Mouse (Mus musculus) left cerebral cortex, postnatal 14 days (tissue): Measurements from ENCODE around the gene Gpc4. TPM values are rescaled to one million over a fixed set of nuclear protein-coding genes. Genes with fewer than 3 reads are reported as not detected.

Experiments used
- DNase-seq, 2 experiments: peaks; one replicate each; pipeline ENCODE4 v3.0.0; 2021 to 2022; ENCODE audit warnings: low spot score in 2 of 2, mixed read lengths in 1 of 2
- intact Hi-C: fragments of 180-260 bp; cut with DNase I; formaldehyde crosslinking; loops from one replicate; pipeline ENCODE4 v1.15.1; 2025
- total RNA-seq, 2 experiments: library from RNA; stranded (reverse); gene quantifications; 2 replicates each; pipeline ENCODE4 v1.2.3; 2021

Gpc4 gene
- total RNA-seq, 2 experiments from 2014 or later = 22.4 to 24.1 TPM

DNA sequence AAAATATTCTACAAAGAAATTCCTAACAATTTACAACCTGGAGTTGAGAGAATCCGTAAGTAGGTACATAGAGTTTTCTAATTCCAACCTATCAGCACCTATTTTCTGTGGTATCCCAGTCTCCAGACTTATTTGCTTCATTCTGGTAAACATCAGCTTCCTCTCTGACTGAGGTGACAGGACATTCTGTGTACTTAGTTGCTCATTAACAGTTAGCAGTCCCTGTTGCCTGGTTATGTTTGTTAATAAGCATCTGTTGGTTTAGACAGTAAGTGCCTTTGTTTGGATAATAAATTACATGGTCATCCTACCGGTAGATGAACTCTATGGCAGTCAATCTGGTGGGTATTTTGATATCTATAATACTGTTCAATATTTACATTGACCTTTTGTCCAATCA, 92.6 kb downstream of the Gpc4 start:
- DNase-seq = no peak
- intact Hi-C loops = no loop called here

DNA sequence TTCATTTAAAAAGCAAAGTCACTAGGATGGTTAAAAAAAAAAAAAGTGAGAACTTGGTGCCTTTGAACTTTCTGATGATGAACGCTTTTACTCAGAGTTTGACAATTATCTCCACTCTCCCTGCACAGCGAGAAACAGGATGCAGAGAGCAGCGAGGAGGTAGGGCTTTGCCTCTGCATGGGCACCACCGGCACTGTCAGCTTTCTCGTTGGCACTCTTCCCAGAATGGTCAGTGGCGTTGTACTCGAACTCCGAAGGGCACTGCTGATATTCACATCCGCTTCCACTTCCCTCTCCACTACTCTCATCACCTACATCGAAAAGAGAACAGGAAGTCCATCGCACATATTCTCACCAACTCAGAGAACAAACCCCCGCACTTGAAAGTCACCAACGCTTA, 111.6 kb downstream of the Gpc4 start:
- no peak for DNase-seq

DNA sequence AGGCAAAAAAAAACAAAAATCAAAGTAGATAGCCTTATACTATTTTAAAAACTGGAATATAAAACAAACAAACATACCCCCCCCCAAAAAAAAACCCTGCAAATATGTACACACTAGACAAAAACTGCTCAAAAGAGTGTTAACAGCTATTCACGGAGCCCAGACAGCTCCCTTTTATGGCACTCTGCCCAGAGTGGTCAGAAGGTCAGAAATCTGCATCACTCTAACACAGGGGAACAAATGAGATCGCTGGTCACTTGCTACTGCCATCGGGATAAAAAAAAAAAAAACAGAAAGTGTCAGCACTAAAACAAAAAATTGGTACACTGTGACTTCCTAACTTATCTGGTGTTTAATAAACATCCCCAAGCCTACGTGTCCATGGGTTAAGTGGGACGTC, 113.0 kb downstream of the Gpc4 start:
- DNase-seq = no peak
- intact Hi-C loops = no loop called here

More for the DNA sequence above, 111.6 kb downstream of the Gpc4 start:
- intact Hi-C loops = no loop called here

GRCm38 (mm10) chrX:52050941-52051340, 114.1 kb downstream of the Gpc4 start:
- intact Hi-C loops = no loop called here
- no peak for DNase-seq

GRCm38 (mm10) chrX:52039875-52040274, 125.2 kb downstream of the Gpc4 start:
- intact Hi-C loops = no loop called here

DNA sequence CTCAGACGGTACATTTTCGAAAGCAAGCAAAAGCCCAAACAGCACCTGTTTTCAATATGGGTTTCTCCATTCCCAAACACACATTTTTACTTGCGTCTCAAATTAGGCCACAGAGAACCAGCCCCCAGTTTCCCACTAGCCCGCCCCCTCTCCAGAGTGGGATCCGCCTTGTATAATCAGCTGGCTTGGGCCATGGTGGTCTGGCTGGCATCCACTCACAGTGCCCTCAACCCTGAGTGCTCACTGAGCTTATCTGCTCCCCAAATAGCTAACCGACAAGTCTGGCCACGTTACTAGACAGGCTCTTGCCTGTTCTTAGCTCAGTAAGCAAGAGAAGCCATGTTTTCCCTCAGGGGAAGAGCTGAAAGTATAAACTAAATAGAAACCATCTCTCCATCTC, 134.9 kb downstream of the Gpc4 start:
- no peak for DNase-seq

More at GRCm38 (mm10) chrX:52039875-52040274, 125.2 kb downstream of the Gpc4 start:
- no peak for DNase-seq

GRCm38 (mm10) chrX:52017660-52018059, 147.4 kb downstream of the Gpc4 start:
- intact Hi-C loops = no loop called here
- no peak for DNase-seq

More for the DNA sequence above, 134.9 kb downstream of the Gpc4 start:
- intact Hi-C loops = no loop called here

Other genes with a start within 250 kb of the Gpc4 start
- gene 1700080O16Rik, start 192.5 kb downstream of the Gpc4 start, total RNA-seq = not detected